Mouse (Mus musculus) liver, embryonic 14.5 days (tissue): ENCODE results near the gene Yars2. TPM values are rescaled to one million over a fixed set of nuclear protein-coding genes. Genes with fewer than 3 reads are reported as not detected.
A peak's percentile ranks its signal among the peaks of the same experiment; 100 is the strongest.
"Not testable (repeated sequence)": the region's sequence is repeated elsewhere in the genome, so short reads cannot be mapped to it uniquely, and the experiment has no call there.

Source experiments
- ATAC-seq: fragments of 200-750 bp; cut with Nextera tagmentation; 2 replicates; pipeline ENCODE4 v1.8.0; 2017; ENCODE audit warnings: moderate number of reproducible peaks, mild to moderate bottlenecking, moderate library complexity; ENCODE audit not compliant: insufficient read depth
- DNase-seq, 3 experiments: peaks; one replicate each; pipeline ENCODE4 v3.0.0-alpha.2; 2012 to 2013; ENCODE audit warnings: low read depth in 3 of 3, low spot score in 3 of 3
- H3K27ac ChIP-seq: fragments of 300-500 bp; sonication (generic); 2 replicates; pipeline ENCODE4 v1.5.1; 2014; ENCODE audit warnings: moderate library complexity, mild to moderate bottlenecking, control low read depth, inconsistent platforms
- H3K27me3 ChIP-seq: fragments of 300-500 bp; sonication (generic); 2 replicates; pipeline ENCODE4 v1.6.1; 2014; ENCODE audit warnings: mild to moderate bottlenecking, low read length, moderate library complexity; ENCODE audit not compliant: control insufficient read depth, insufficient read depth
- H3K36me3 ChIP-seq: fragments of 300-500 bp; sonication (generic); replicated peaks from 2 replicates; pipeline ENCODE4 v1.6.1; 2014; ENCODE audit warnings: low read depth; ENCODE audit not compliant: control insufficient read depth, insufficient read depth
- H3K4me1 ChIP-seq, 2 experiments: fragments of 200-500 bp in 1 of 2; fragments of 300-500 bp in 1 of 2; sonication (generic) in 1 of 2; replicated peaks; 2 replicates each; pipeline ENCODE4 v1.6.1; 2012 to 2014; ENCODE audit warnings: antibody characterized with exemption in 1 of 2, inconsistent platforms in 1 of 2, low read length in 1 of 2; ENCODE audit not compliant: control insufficient read depth in 2 of 2, insufficient read depth in 2 of 2
- H3K4me2 ChIP-seq: fragments of 300-500 bp; sonication (generic); 2 replicates; pipeline ENCODE4 v1.6.1; 2014; ENCODE audit warnings: low read depth, mild to moderate bottlenecking, control low read depth, moderate library complexity
- H3K4me3 ChIP-seq, 2 experiments: fragments of 200-500 bp in 1 of 2; fragments of 300-500 bp in 1 of 2; sonication (generic) in 1 of 2; 2 replicates each; pipeline ENCODE4 v1.5.1; 2012 to 2014; ENCODE audit warnings: low read depth in 2 of 2, low read length in 2 of 2, mild to moderate bottlenecking in 2 of 2, control low read depth in 1 of 2, inconsistent platforms in 1 of 2, moderate library complexity in 1 of 2; ENCODE audit not compliant: insufficient read depth in 1 of 2
- H3K9ac ChIP-seq: fragments of 300-500 bp; sonication (generic); replicated peaks from 2 replicates; pipeline ENCODE4 v1.6.1; 2014; ENCODE audit warnings: mild to moderate bottlenecking, control low read depth, moderate library complexity
- H3K9me3 ChIP-seq: fragments of 300-500 bp; sonication (generic); 2 replicates; pipeline ENCODE4 v1.6.1; 2016; ENCODE audit warnings: low read length, mixed read lengths; ENCODE audit not compliant: control insufficient read depth
- CTCF ChIP-seq: IDR thresholded peaks from 2 replicates; pipeline ENCODE4 v1.5.1; 2016; ENCODE audit warnings: antibody characterized with exemption, low read depth, control low read depth
- EP300 ChIP-seq: IDR thresholded peaks from 2 replicates; pipeline ENCODE4 v1.6.1; 2016; ENCODE audit warnings: antibody characterized with exemption, low read depth
- WGBS: fragments of 180-500 bp; shearing (Covaris S2); extraction: QIAGEN DNeasy Blood & Tissue Kit; methylation state at CpG from one replicate; pipeline ENCODE4 v1.1.7; 2014; ENCODE audit not compliant: insufficient replicate concordance; 5-methylcytosine and 5-hydroxymethylcytosine counted together
- polyA plus RNA-seq, 2 experiments: library from polyadenylated mRNA; depleted of rRNA in 1 of 2; stranded (reverse) in 1 of 2; unstranded in 1 of 2; fragments of >200 nt; fragmentation: Nextera tagmentation in 1 of 2; extraction: Ambion mirVana in 1 of 2; gene quantifications; 2 replicates each; pipeline versions ENCODE4 v1.2.1 to v1.2.3; 2012 to 2014

Yars2 gene
- polyA plus RNA-seq, 2 experiments, result 19.0 to 27.4 TPM

DNA sequence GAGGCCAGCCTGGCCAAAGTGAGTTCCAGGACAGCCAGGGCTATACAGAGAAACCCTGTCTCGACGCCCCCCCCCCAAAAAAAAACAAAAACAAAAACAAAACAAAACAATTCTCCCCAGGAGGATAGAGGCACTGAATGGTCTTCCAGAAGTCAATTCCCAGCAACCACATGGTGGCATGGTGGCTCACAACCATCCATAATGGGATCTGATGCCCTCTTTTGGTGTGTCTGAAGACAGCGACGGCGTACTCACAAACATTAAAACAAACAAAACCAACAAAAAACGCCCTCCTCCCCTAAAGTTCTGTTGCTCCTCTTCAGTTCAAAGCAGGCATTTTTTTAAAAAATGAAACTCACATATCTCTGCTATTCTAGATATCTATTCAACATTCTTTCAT lies 55.1 kb downstream of the Yars2 start:
- ATAC-seq, result no peak
- TF ChIP-seq EP300, result no peak
- peak; percentile 52 for TF ChIP-seq CTCF
- Histone ChIP-seq H3K4me3 (peak overlapping the region; percentile 72 to 91), H3K27ac (peak overlapping the region; percentile 82), H3K4me1 (peaks cover 0 to 8% of the 10 kb centered on the region in 2 experiments; a peak in 2 of 4 replicates), H3K4me2 (peak overlapping the region; percentile 89), H3K9me3 (no peaks in the 10 kb centered on the region), H3K27me3 (no peaks in the 10 kb centered on the region), H3K36me3 (no peaks in the 10 kb centered on the region), H3K9ac (peak overlapping the region; percentile 91)
- under 1% methylated on average over 6 of the region's 6 CpGs for whole genome bisulfite sequencing
- peak in 1 of 3 experiments; percentile 9 for DNase-seq

GRCm38 (mm10) chr16:16358481-16359100 lies 55.8 kb downstream of the Yars2 start, which contains the start of gene Dnm1l:
Gene Dnm1l (minus strand): TSS chr16:16358959.
- Histone ChIP-seq H3K27me3 (no peaks in the 10 kb centered on the region), H3K9ac (peak within 1 kb of the TSS; percentile 91), H3K4me3 (peak within 1 kb of the TSS; percentile 72 to 91), H3K27ac (peak within 1 kb of the TSS; percentile 82), H3K9me3 (no peaks in the 10 kb centered on the region), H3K4me2 (peak within 1 kb of the TSS; percentile 89), H3K36me3 (no peaks in the 10 kb centered on the region), H3K4me1 (peaks cover 0 to 8% of the 10 kb centered on the region in 2 experiments; a peak in 2 of 4 replicates)
- no peak for TF ChIP-seq EP300
- TF ChIP-seq CTCF, result peak; percentile 58
- WGBS, result under 1% methylated on average over 54 of the region's 55 CpGs
- ATAC-seq (peak; percentile 99), DNase-seq (peak; percentile 79 to 82 (median 82))

- not testable (repeated sequence) for H3K36me3 ChIP-seq, H3K4me1 ChIP-seq, H3K9me3 ChIP-seq, H3K9ac ChIP-seq, H3K27ac ChIP-seq, H3K27me3 ChIP-seq, DNase-seq
- Histone ChIP-seq H3K4me2 (peak overlapping the region; percentile 41; the same call in 1 of the 2 replicates), H3K4me3 (peak overlapping the region in 1 of 2 experiments; percentile 72; a peak in 2 of 4 replicates)
- 40% methylated on average over 9 of the region's 9 CpGs for WGBS
- ATAC-seq, result peak; percentile 2; the same call in 1 of the 2 replicates
Measured at GRCm38 (mm10) chr16:16359101-16359482, 56.3 kb downstream of the Yars2 start.

Other genes with a start within 250 kb of the Yars2 start
- 2.9 and 4.2 TPM in 2 replicates for gene Pkp2, start 89.6 kb upstream of the Yars2 start, polyA plus RNA-seq (2012; rRNA removed)
- gene Pkp2, start 89.6 kb upstream of the Yars2 start, polyA plus RNA-seq (2014; fragmentation: Nextera tagmentation; extraction: Ambion mirVana), result 6.0 and 8.3 TPM in 2 replicates
- 9.4 and 15.3 TPM in 2 replicates for gene Dnm1l, start 56.0 kb downstream of the Yars2 start, polyA plus RNA-seq (2012; rRNA removed)
- 19.6 and 21.3 TPM in 2 replicates for gene Dnm1l, start 56.0 kb downstream of the Yars2 start, polyA plus RNA-seq (2014; fragmentation: Nextera tagmentation; extraction: Ambion mirVana)